Mouse (Mus musculus) cerebellum, adult (tissue): Measurements from ENCODE around the gene Rpl27a.

Experiments used
- ATAC-seq: cut with Nextera tagmentation; 2 replicates; pipeline ENCODE4 v1.9.2; 2017; ENCODE audit warnings: mild to moderate bottlenecking, moderate library complexity, mixed read lengths; ENCODE audit not compliant: insufficient number of reproducible peaks, low FRiP score, low TSS enrichment

Gene Rpl27a

GRCm38 (mm10) chr7:109561466-109562153 lies 42.7 kb downstream of the Rpl27a start:
- ATAC-seq: no peak

- ATAC-seq: no peak
These were observed 43.2 kb downstream of the Rpl27a start for GRCm38 (mm10) chr7:109562154-109562599.

GRCm38 (mm10) chr7:109562676-109563075 lies 43.7 kb downstream of the Rpl27a start:
- ATAC-seq: no peak

- no peak for ATAC-seq
These were observed 44.9 kb downstream of the Rpl27a start for GRCm38 (mm10) chr7:109563775-109564362.

GRCm38 (mm10) chr7:109566327-109566726 lies 47.4 kb downstream of the Rpl27a start:
- no peak for ATAC-seq

- no peak for ATAC-seq
These were observed 48.2 kb downstream of the Rpl27a start for GRCm38 (mm10) chr7:109566841-109567768.

GRCm38 (mm10) chr7:109568391-109568892 lies 49.5 kb downstream of the Rpl27a start:
- no peak for ATAC-seq
